Comparison of ENCODE assay signal across 27 mouse cellular contexts in genomic region chr8:72766777-72767176, GRCm38 (mm10). TPM values are rescaled to one million over a fixed set of nuclear protein-coding genes. Genes with fewer than 3 reads are reported as not detected.
DNase-seq lines count a peak whose midpoint lies in the region; ATAC-seq and TF ChIP-seq lines count a peak whose summit lies in the region.
"Had no signal": no experiment of that assay in that cellular context is flagged by ENCODE, and none has a peak within 500 bp of the region (broad histone marks: within the 10 kb centered on the region; RNA-seq: fewer than 3 reads in every experiment).

No protein-coding gene starts in this region.

- 16% methylated on average over 7 of the region's 7 CpGs for WGBS in hindbrain, postnatal 0 days
- 24% methylated on average over 7 of the region's 7 CpGs for WGBS in hindbrain, embryonic 16.5 days
- 33% methylated on average over 7 of the region's 7 CpGs for WGBS in midbrain, embryonic 12.5 days
- 21% methylated on average over 7 of the region's 7 CpGs for WGBS in midbrain, embryonic 16.5 days
- 25% methylated on average over 7 of the region's 7 CpGs for WGBS in midbrain, embryonic 15.5 days

- H3K9me3 ChIP-seq in hindbrain, postnatal 0 days (ENCODE audit: low read length) = no peaks in the 10 kb centered on the region
- H3K9me3 ChIP-seq in hindbrain, embryonic 16.5 days (ENCODE audit: control insufficient read depth, low read length) = no peaks in the 10 kb centered on the region
- no peaks in the 10 kb centered on the region for H3K9me3 ChIP-seq in midbrain, embryonic 12.5 days
- no peaks in the 10 kb centered on the region for H3K9me3 ChIP-seq in midbrain, embryonic 16.5 days (replicated peaks; ENCODE audit: control insufficient read depth, low read length, poor library complexity, severe bottlenecking)
- no peaks in the 10 kb centered on the region for H3K9me3 ChIP-seq in midbrain, embryonic 15.5 days
- H3K9me3 ChIP-seq: heart, embryonic 15.5 days; limb, embryonic 13.5 days; megakaryocyte, embryonic 14.5 days; neural tube, embryonic 15.5 days had no signal

- H3K4me1 ChIP-seq in hindbrain, postnatal 0 days (ENCODE audit: insufficient read depth, low read length) = no peaks in the 10 kb centered on the region
- no peaks in the 10 kb centered on the region for H3K4me1 ChIP-seq in hindbrain, embryonic 16.5 days (ENCODE audit: control insufficient read depth, insufficient read depth, low read depth, low read length)
- H3K4me1 ChIP-seq in midbrain, embryonic 12.5 days = no peaks in the 10 kb centered on the region
- H3K4me1 ChIP-seq in midbrain, embryonic 16.5 days (ENCODE audit: control insufficient read depth, insufficient read depth, low read length) = no peaks in the 10 kb centered on the region
- 0 out of 2 replicates have a peak, but pooled peaks cover 4% of the 10 kb centered on the region for H3K4me1 ChIP-seq in midbrain, embryonic 15.5 days
- H3K4me1 ChIP-seq: heart, embryonic 15.5 days; limb, embryonic 13.5 days; neural tube, embryonic 15.5 days had no signal

- no peaks in the 10 kb centered on the region for H3K27me3 ChIP-seq in hindbrain, postnatal 0 days (ENCODE audit: insufficient read depth, low read length)
- no peaks in the 10 kb centered on the region for H3K27me3 ChIP-seq in hindbrain, embryonic 16.5 days (replicated peaks; ENCODE audit: control insufficient read depth, insufficient read depth, low read length)
- H3K27me3 ChIP-seq in midbrain, embryonic 12.5 days = peaks cover 38% of the 10 kb centered on the region
- peaks cover 4% of the 10 kb centered on the region; the same call in 1 of the 2 replicates for H3K27me3 ChIP-seq in midbrain, embryonic 16.5 days (ENCODE audit: control insufficient read depth, insufficient read depth, low read depth, low read length)
- no peaks in the 10 kb centered on the region for H3K27me3 ChIP-seq in midbrain, embryonic 15.5 days (replicated peaks)
- H3K27me3 ChIP-seq: CH12.LX; heart, embryonic 15.5 days; limb, embryonic 13.5 days; megakaryocyte, embryonic 14.5 days; neural tube, embryonic 15.5 days had no signal

- H3K36me3 ChIP-seq in hindbrain, postnatal 0 days (ENCODE audit: insufficient read depth, low read length) = no peaks in the 10 kb centered on the region
- H3K36me3 ChIP-seq in hindbrain, embryonic 16.5 days (ENCODE audit: control insufficient read depth, insufficient read depth, low read length) = no peaks in the 10 kb centered on the region
- no peaks in the 10 kb centered on the region for H3K36me3 ChIP-seq in midbrain, embryonic 12.5 days
- H3K36me3 ChIP-seq in midbrain, embryonic 16.5 days (ENCODE audit: control insufficient read depth, insufficient read depth, low read length) = no peaks in the 10 kb centered on the region
- H3K36me3 ChIP-seq in midbrain, embryonic 15.5 days (replicated peaks) = no peaks in the 10 kb centered on the region
- H3K36me3 ChIP-seq: heart, embryonic 15.5 days; limb, embryonic 13.5 days; neural tube, embryonic 15.5 days had no signal

- H3K27ac ChIP-seq in hindbrain, postnatal 0 days = no peak overlapping the region
- no peak overlapping the region for H3K27ac ChIP-seq in hindbrain, embryonic 16.5 days (ENCODE audit: low read depth, low read length)
- no peak overlapping the region for H3K27ac ChIP-seq in midbrain, embryonic 12.5 days (replicated peaks)
- no peak overlapping the region for H3K27ac ChIP-seq in midbrain, embryonic 16.5 days (ENCODE audit: low read length)
- no peak overlapping the region for H3K27ac ChIP-seq in midbrain, embryonic 15.5 days
- H3K27ac ChIP-seq: heart, embryonic 15.5 days; hindbrain, embryonic 14.5 days; layer of hippocampus, adult 2 months; limb, embryonic 13.5 days; neural tube, embryonic 15.5 days had no signal

- H3K4me3 ChIP-seq in hindbrain, postnatal 0 days (ENCODE audit: low read length) = no peak overlapping the region
- no peak overlapping the region for H3K4me3 ChIP-seq in hindbrain, embryonic 16.5 days (ENCODE audit: low read length)
- no peak overlapping the region for H3K4me3 ChIP-seq in midbrain, embryonic 12.5 days
- no peak overlapping the region for H3K4me3 ChIP-seq in midbrain, embryonic 16.5 days (ENCODE audit: low read depth, low read length)
- H3K4me3 ChIP-seq in midbrain, embryonic 15.5 days = no peak overlapping the region
- H3K4me3 ChIP-seq: erythroblast, embryonic 14.5 days; heart, embryonic 15.5 days; layer of hippocampus, adult 2 months; limb, embryonic 13.5 days; megakaryocyte, embryonic 14.5 days; neural tube, embryonic 15.5 days had no signal

- 0 out of 2 replicates have a peak, but pooled peaks have one; percentile 48 for ATAC-seq in hindbrain, postnatal 0 days
- ATAC-seq in hindbrain, embryonic 16.5 days = no peak
- ATAC-seq in midbrain, embryonic 12.5 days (ENCODE audit: low FRiP score, low read depth) = peak; percentile 86
- no peak for ATAC-seq in midbrain, embryonic 16.5 days
- ATAC-seq in midbrain, embryonic 15.5 days (replicated peaks) = peak; percentile 53; the same call in 1 of the 2 replicates
- ATAC-seq: activated CD4-positive, CD25-positive, alpha-beta regulatory T cell, adult 4 months; forebrain, embryonic 16.5 days had no signal

- no peak for TF ChIP-seq CTCF in hindbrain, postnatal 0 days (IDR thresholded peaks at IDR 0.05; ENCODE audit: low read depth)

- DNase-seq in embryo, embryonic 10.5 days (ENCODE audit: low spot score) = peak; percentile 12
- DNase-seq in embryo, embryonic 9.5 days (ENCODE audit: extremely low spot score) = no peak
- DNase-seq in hindbrain, postnatal 0 days (ENCODE audit: low spot score) = no peak
- no peak for DNase-seq in frontal cortex, adult 2 months (ENCODE audit: extremely low spot score in 1 of 2, low spot score in 1 of 2)
- DNase-seq: adrenal gland, adult 2 months; adrenal gland, postnatal 36 days; cerebellum, adult 2 months; cerebellum, postnatal 14 days; kidney, adult 18-20 months; kidney, postnatal 36 days; lung, postnatal 36 days; right cerebral cortex, adult 18-20 months had no signal

- H3K9ac ChIP-seq in hindbrain, postnatal 0 days (replicated peaks; ENCODE audit: low read length) = no peak overlapping the region
- no peak overlapping the region for H3K9ac ChIP-seq in hindbrain, embryonic 16.5 days (ENCODE audit: low read depth, low read length)
- no peak overlapping the region for H3K9ac ChIP-seq in midbrain, embryonic 12.5 days (replicated peaks)
- H3K9ac ChIP-seq in midbrain, embryonic 16.5 days (ENCODE audit: low read depth, low read length) = no peak overlapping the region
- no peak overlapping the region for H3K9ac ChIP-seq in midbrain, embryonic 15.5 days
- H3K9ac ChIP-seq: heart, embryonic 15.5 days; hindbrain, embryonic 14.5 days; limb, embryonic 13.5 days; neural tube, embryonic 15.5 days had no signal

- no peak overlapping the region for H3K4me2 ChIP-seq in hindbrain, postnatal 0 days (ENCODE audit: low read depth, low read length)
- H3K4me2 ChIP-seq in hindbrain, embryonic 16.5 days (ENCODE audit: low read length) = no peak overlapping the region
- no peak overlapping the region for H3K4me2 ChIP-seq in midbrain, embryonic 12.5 days (replicated peaks)
- H3K4me2 ChIP-seq in midbrain, embryonic 16.5 days (ENCODE audit: low read length) = no peak overlapping the region
- H3K4me2 ChIP-seq in midbrain, embryonic 15.5 days = no peak overlapping the region
- H3K4me2 ChIP-seq: heart, embryonic 15.5 days; hindbrain, embryonic 14.5 days; limb, embryonic 13.5 days; liver, embryonic 11.5 days; neural tube, embryonic 15.5 days had no signal

RNA-seq across cellular contexts. Expression of gene F2rl3, which starts 5.1 kb away (rescaled TPM):
- total RNA-seq in hindbrain, postnatal 0 days (2014; rRNA removed) = 0.68 and 1.5 TPM in 2 replicates
- polyA plus RNA-seq in hindbrain, postnatal 0 days (2015; fragmentation: Nextera tagmentation; extraction: Ambion mirVana) = 0.20 and 0.29 TPM in 2 replicates
- polyA plus RNA-seq in hindbrain, embryonic 16.5 days (2015; fragmentation: Nextera tagmentation; extraction: Ambion mirVana) = 0.40 and 0.46 TPM in 2 replicates
- polyA plus RNA-seq in midbrain, embryonic 12.5 days (2016; fragmentation: Nextera tagmentation; extraction: Ambion mirVana) = 0.65 and 0.79 TPM in 2 replicates
- polyA plus RNA-seq in midbrain, embryonic 16.5 days (2015; fragmentation: Nextera tagmentation; extraction: Ambion mirVana) = 0.39 and 0.48 TPM in 2 replicates
- 0.59 and 0.69 TPM in 2 replicates for polyA plus RNA-seq in midbrain, embryonic 15.5 days (2015; fragmentation: Nextera tagmentation; extraction: Ambion mirVana)
- polyA plus RNA-seq in frontal cortex, adult 2 months (2012; rRNA removed) = 0.42 and 0.65 TPM in 2 replicates

RNA-seq across cellular contexts. Expression of gene Sin3b, which starts 43.7 kb away (rescaled TPM):
- total RNA-seq in hindbrain, postnatal 0 days (2014; rRNA removed) = 259 and 269 TPM in 2 replicates
- 245 and 250 TPM in 2 replicates for polyA plus RNA-seq in hindbrain, postnatal 0 days (2015; fragmentation: Nextera tagmentation; extraction: Ambion mirVana)
- 176 and 177 TPM in 2 replicates for polyA plus RNA-seq in hindbrain, embryonic 16.5 days (2015; fragmentation: Nextera tagmentation; extraction: Ambion mirVana)
- 157 and 158 TPM in 2 replicates for polyA plus RNA-seq in midbrain, embryonic 12.5 days (2016; fragmentation: Nextera tagmentation; extraction: Ambion mirVana)
- polyA plus RNA-seq in midbrain, embryonic 16.5 days (2015; fragmentation: Nextera tagmentation; extraction: Ambion mirVana) = 173 and 175 TPM in 2 replicates
- 180 and 185 TPM in 2 replicates for polyA plus RNA-seq in midbrain, embryonic 15.5 days (2015; fragmentation: Nextera tagmentation; extraction: Ambion mirVana)
- polyA plus RNA-seq in frontal cortex, adult 2 months (2012; rRNA removed) = 134 and 150 TPM in 2 replicates

Comparison
In these comparisons a context has a peak if more than half of its experiments do, and no peak if none do; other contexts are left out.
1. ATAC-seq: peak in hindbrain, postnatal 0 days (single experiment), midbrain, embryonic 12.5 days (single experiment) and midbrain, embryonic 15.5 days (single experiment); none in hindbrain, embryonic 16.5 days (single experiment) and midbrain, embryonic 16.5 days (single experiment).